Mouse (Mus musculus) small intestine, adult 2 months (tissue): ENCODE data around the gene Agr2.

Source experiments
- CTCF ChIP-seq: fragments of 200-500 bp; IDR thresholded peaks from 2 replicates; pipeline ENCODE4 v1.5.1; 2012; ENCODE audit warnings: low read depth, mild to moderate bottlenecking, control low read depth, inconsistent platforms, low read length, moderate library complexity, mixed read lengths; ENCODE audit not compliant: insufficient replicate concordance, insufficient read length; ENCODE audit errors: extremely low read depth
- POLR2A ChIP-seq: fragments of 200-500 bp; IDR thresholded peaks from 2 replicates; pipeline ENCODE4 v1.6.1; 2012; ENCODE audit warnings: low read depth, mild to moderate bottlenecking, control low read depth, inconsistent platforms, low read length, moderate library complexity

DNA sequence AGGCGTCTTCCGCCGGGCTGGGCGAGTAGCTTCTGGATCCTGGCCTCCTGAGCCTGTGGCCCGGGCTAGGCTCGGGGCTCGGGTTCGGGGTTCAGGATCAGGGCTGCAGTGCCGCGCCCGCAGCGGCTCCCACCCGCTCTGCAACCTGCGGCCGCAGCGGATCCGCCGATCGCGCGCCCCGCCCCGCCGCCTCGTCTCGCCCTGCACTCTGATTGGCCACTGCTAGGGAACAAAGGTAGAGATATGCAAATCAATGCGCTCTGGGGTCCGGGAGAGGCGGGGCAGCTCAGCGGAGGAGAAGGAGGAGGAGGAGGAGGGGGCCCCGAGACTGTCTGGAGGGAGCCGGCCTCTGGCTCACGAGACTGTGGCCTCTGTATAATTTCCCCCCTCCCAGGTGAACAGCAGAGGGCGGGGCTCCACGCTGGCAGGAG lies 49.7 kb downstream of the Agr2 start, which contains the start of gene Tspan13:
- TF ChIP-seq CTCF (no peak), POLR2A (peak; percentile 96)
